Mouse (Mus musculus) megakaryocyte, embryonic 14.5 days (primary cell): ENCODE measurements around the gene Mettl25. TPM values are rescaled to one million over a fixed set of nuclear protein-coding genes. Genes with fewer than 3 reads are reported as not detected.

Experiments used
- H3K27me3 ChIP-seq: replicated peaks from 2 replicates; pipeline ENCODE3; 2012; ENCODE audit warnings: inconsistent platforms
- H3K36me3 ChIP-seq: replicated peaks from 2 replicates; pipeline ENCODE3; 2012; ENCODE audit warnings: low read length, inconsistent platforms, mixed read lengths
- H3K4me1 ChIP-seq: 2 replicates; pipeline ENCODE4 v1.6.1; 2012; ENCODE audit warnings: inconsistent platforms
- H3K4me3 ChIP-seq: replicated peaks from 2 replicates; pipeline ENCODE3; 2012; ENCODE audit warnings: moderate library complexity, mild to moderate bottlenecking, inconsistent platforms
- H3K9me3 ChIP-seq: 2 replicates; pipeline ENCODE4 v1.6.1; 2012; ENCODE audit warnings: inconsistent platforms
- FLI1 ChIP-seq: IDR thresholded peaks from 2 replicates; pipeline ENCODE4 v1.6.1; 2012; ENCODE audit warnings: low read length, inconsistent platforms, mixed read lengths
- GATA1 ChIP-seq: IDR thresholded peaks from 3 replicates; pipeline ENCODE4 v1.6.1; 2012; ENCODE audit warnings: mixed read lengths, low read length, inconsistent platforms, borderline replicate concordance
- polyA plus RNA-seq: library from polyadenylated mRNA; stranded (reverse); fragments of >175 nt; gene quantifications from 2 replicates; pipeline ENCODE4 v1.2.3, GENCODE M21; 2012; ENCODE audit warnings: low replicate concordance; ENCODE audit not compliant: insufficient read depth

The Mettl25 gene
- polyA plus RNA-seq, 1 experiment = 1.2 TPM

DNA sequence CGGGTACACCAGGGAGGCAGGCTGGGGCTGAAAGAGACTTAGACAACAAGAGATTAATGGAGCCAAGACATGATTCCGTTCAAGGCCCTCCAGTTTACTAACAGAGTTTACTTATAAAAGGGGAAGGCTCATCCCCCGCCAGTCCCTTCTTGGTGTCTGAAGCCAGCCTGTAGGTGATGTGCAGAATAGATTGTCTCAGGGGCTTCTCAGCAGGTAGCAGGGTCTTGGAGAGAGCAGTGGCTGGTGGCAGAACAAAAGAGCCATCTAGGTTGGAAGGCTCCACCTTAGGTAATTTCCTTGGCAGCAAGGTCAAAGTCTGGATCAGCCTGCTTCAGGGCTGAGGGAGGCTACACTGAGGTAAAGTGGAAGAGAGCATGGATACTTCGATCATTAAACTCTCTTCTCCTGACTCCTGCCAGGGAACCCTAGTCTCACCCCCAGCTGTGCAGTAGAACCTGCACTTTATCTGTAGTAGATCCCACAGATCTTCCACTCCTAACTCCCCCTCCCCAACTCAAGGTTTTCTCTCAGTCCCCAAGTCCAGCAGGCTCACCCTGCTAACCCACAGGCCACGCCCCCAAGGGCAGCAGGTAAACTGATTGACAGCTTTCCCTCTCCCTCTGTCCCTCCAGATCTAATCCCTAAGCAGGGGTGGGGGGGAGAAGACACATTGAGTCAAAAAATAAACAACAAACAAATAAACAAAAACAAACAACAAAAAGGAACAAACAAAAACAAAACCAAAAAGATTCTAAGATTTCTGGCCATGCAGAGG lies 87.2 kb downstream of the Mettl25 start:
- no peaks in the 10 kb centered on the region for H3K4me1 ChIP-seq
- no peak overlapping the region for H3K4me3 ChIP-seq
- no peaks in the 10 kb centered on the region for H3K27me3 ChIP-seq
- H3K9me3 ChIP-seq = no peaks in the 10 kb centered on the region
- no peak for TF ChIP-seq FLI1
- TF ChIP-seq GATA1 = no peak
- H3K36me3 ChIP-seq = no peaks in the 10 kb centered on the region

DNA sequence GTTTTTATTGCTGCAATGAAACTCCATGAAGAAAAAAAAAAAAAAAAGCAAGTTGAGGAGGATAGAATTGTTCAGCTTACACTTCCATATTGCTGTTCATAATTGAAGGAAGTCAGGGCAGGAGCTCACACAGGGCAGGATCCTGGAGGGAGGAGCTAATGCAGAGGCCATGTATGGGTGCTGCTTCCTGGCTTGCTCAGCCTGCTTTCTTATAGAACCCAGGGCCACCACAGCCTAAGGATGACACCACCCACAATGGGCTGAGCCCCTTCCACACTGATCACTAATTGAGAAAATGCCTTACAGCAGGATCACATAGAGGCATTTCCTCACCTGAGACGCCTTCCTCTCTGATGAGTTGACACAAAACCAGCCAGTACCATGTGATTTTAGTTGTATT lies 95.2 kb downstream of the Mettl25 start:
- no peaks in the 10 kb centered on the region for H3K4me1 ChIP-seq
- H3K9me3 ChIP-seq = no peaks in the 10 kb centered on the region
- no peak for TF ChIP-seq GATA1
- H3K27me3 ChIP-seq = no peaks in the 10 kb centered on the region
- no peaks in the 10 kb centered on the region for H3K36me3 ChIP-seq
- H3K4me3 ChIP-seq = no peak overlapping the region

- H3K36me3 ChIP-seq = no peaks in the 10 kb centered on the region
- H3K4me3 ChIP-seq = no peak overlapping the region
- H3K27me3 ChIP-seq = no peaks in the 10 kb centered on the region
- no peaks in the 10 kb centered on the region for H3K4me1 ChIP-seq
- no peak for TF ChIP-seq FLI1
- TF ChIP-seq GATA1 = no peak
- H3K9me3 ChIP-seq = no peaks in the 10 kb centered on the region
Observed at GRCm38 (mm10) chr10:105741736-105742135, 99.4 kb downstream of the Mettl25 start.

- no peaks in the 10 kb centered on the region for H3K27me3 ChIP-seq
- no peaks in the 10 kb centered on the region for H3K9me3 ChIP-seq
- no peak overlapping the region for H3K4me3 ChIP-seq
- no peaks in the 10 kb centered on the region for H3K4me1 ChIP-seq
- no peaks in the 10 kb centered on the region for H3K36me3 ChIP-seq
- TF ChIP-seq FLI1 (no peak), GATA1 (no peak)
Observed at GRCm38 (mm10) chr10:105738942-105739341, 102.2 kb downstream of the Mettl25 start.

- Histone ChIP-seq H3K4me3 (no peak overlapping the region), H3K27me3 (no peaks in the 10 kb centered on the region), H3K4me1 (no peaks in the 10 kb centered on the region), H3K9me3 (no peaks in the 10 kb centered on the region), H3K36me3 (no peaks in the 10 kb centered on the region)
- TF ChIP-seq GATA1 = no peak
- TF ChIP-seq FLI1 = no peak
Observed at GRCm38 (mm10) chr10:105727798-105728197, 113.4 kb downstream of the Mettl25 start.

- Histone ChIP-seq H3K4me3 (no peak overlapping the region), H3K4me1 (no peaks in the 10 kb centered on the region), H3K9me3 (no peaks in the 10 kb centered on the region), H3K36me3 (no peaks in the 10 kb centered on the region), H3K27me3 (no peaks in the 10 kb centered on the region)
- no peak for TF ChIP-seq GATA1
Observed at GRCm38 (mm10) chr10:105727353-105727752, 113.8 kb downstream of the Mettl25 start.

DNA sequence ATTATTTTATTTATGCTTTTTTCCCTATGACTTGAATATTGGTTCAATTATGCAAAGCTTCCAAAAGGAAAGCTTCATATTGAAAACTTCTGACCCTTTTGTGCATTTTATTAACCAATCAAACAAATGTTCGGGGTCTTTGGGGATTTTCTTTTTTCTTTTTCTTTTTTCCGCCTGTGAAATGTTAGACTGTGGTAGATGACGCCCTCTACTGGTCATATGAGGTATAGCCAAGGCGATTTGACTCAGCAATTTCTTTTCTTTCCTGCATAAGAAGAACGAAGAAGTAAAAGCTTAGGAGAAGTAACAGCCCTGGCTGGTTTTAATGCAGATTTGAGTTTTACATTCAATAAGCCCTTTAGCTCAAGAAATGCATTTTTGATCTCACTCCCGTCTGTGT lies 126.3 kb downstream of the Mettl25 start:
- Histone ChIP-seq H3K4me3 (no peak overlapping the region), H3K9me3 (no peaks in the 10 kb centered on the region), H3K36me3 (no peaks in the 10 kb centered on the region), H3K4me1 (no peaks in the 10 kb centered on the region), H3K27me3 (no peaks in the 10 kb centered on the region)
- TF ChIP-seq GATA1 = no peak
- TF ChIP-seq FLI1 = no peak

DNA sequence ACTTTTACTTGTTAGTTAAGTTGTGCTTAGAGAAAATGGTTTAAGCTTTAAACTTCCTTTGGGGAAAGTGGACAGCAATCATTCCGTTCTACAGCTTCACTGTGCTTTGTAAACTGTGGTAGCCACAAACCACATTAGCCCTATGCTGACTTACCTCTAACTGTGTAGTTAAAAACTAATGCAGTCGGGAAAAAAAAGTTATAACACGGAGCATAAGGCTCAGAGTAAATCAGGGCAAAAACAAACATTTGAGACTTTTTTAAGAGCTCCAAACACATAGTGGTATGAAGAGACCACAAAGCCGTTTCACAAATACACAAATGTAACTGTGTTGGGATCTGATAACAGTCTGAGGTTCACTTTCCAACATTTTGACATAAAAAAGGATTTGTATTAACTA lies 126.8 kb downstream of the Mettl25 start:
- TF ChIP-seq GATA1 (no peak), FLI1 (no peak)
- H3K27me3 ChIP-seq = no peaks in the 10 kb centered on the region

DNA sequence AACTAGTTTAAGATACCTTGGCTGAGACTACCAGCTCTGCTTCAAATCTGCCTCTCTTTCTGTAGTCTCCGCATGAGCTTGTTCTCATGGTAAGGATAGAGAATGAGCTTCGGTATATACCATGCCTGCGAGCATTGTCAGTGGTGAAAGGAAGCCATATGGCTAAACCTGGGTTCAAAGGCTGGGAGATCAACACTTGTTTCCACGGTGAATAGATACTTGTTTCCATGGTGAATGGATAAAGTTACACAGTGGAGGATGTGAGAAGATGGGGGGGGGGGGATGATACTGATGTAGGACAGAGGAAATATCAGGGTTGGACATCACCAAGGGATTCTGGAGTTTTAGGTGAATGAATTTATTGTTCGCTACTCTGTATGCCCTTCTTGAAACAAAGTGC lies 128.0 kb downstream of the Mettl25 start:
- H3K4me1 ChIP-seq = no peaks in the 10 kb centered on the region
- no peak overlapping the region for H3K4me3 ChIP-seq
- H3K27me3 ChIP-seq = no peaks in the 10 kb centered on the region
- TF ChIP-seq FLI1 (no peak), GATA1 (no peak)
- no peaks in the 10 kb centered on the region for H3K9me3 ChIP-seq
- no peaks in the 10 kb centered on the region for H3K36me3 ChIP-seq

More for the DNA sequence above, 126.8 kb downstream of the Mettl25 start:
- H3K36me3 ChIP-seq = no peaks in the 10 kb centered on the region
- H3K4me3 ChIP-seq = no peak overlapping the region
- no peaks in the 10 kb centered on the region for H3K9me3 ChIP-seq
- H3K4me1 ChIP-seq = no peaks in the 10 kb centered on the region

Other genes starting within 250 kb of the Mettl25 start
- gene Ccdc59, start 313 bp downstream of the Mettl25 start, polyA plus RNA-seq = 1.6 and 20.5 TPM in 2 replicates